Mouse (Mus musculus) liver, adult 2 months (tissue): ENCODE measurements around the gene Trim9.
A peak's percentile ranks its signal among the peaks of the same experiment; 100 is the strongest.

Experiments
- CTCF ChIP-seq: fragments of 200-500 bp; IDR thresholded peaks from 2 replicates; pipeline ENCODE4 v1.5.1; 2011; ENCODE audit warnings: low read depth, low read length, control low read depth
- POLR2A ChIP-seq: fragments of 200-500 bp; IDR thresholded peaks from 2 replicates; pipeline ENCODE4 v1.6.1; 2011; ENCODE audit warnings: low read length, control low read depth; ENCODE audit not compliant: insufficient read depth; ENCODE audit errors: extremely low read depth

DNA sequence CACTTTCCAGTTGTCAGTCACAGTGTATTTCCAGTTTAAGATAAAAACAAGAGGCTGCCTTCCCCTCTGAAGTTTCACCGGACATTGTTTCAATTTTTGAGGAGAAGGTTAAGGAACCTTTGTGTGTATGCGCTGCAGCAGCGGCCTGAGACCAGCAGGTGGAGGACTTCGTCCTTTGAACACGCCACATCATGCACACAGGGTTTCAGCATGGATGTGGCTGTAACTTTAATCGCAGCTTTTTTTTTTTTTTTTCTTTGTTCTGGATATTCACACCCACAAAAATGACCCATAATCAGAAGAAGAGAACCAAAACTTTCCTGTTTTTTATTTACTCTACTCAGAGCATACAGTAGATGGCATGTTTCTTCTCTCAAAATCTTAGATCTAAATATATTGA is 113.0 kb downstream of the Trim9 start:
- no peak for TF ChIP-seq POLR2A
- TF ChIP-seq CTCF: peak; percentile 90
